Mouse (Mus musculus) testis, adult 2 months (tissue): ENCODE measurements around the gene Traip.

Experiments
- CTCF ChIP-seq: fragments of 200-500 bp; IDR thresholded peaks from 2 replicates; pipeline ENCODE4 v1.5.1; 2012; ENCODE audit warnings: low read depth, mild to moderate bottlenecking, inconsistent platforms, low read length, moderate library complexity; ENCODE audit not compliant: control insufficient read depth, insufficient read depth, insufficient replicate concordance
- POLR2A ChIP-seq: fragments of 200-500 bp; IDR thresholded peaks from 2 replicates; pipeline ENCODE4 v1.6.1; 2012; ENCODE audit warnings: low read depth, mild to moderate bottlenecking, inconsistent platforms, low read length, moderate library complexity; ENCODE audit not compliant: control insufficient read depth

DNA sequence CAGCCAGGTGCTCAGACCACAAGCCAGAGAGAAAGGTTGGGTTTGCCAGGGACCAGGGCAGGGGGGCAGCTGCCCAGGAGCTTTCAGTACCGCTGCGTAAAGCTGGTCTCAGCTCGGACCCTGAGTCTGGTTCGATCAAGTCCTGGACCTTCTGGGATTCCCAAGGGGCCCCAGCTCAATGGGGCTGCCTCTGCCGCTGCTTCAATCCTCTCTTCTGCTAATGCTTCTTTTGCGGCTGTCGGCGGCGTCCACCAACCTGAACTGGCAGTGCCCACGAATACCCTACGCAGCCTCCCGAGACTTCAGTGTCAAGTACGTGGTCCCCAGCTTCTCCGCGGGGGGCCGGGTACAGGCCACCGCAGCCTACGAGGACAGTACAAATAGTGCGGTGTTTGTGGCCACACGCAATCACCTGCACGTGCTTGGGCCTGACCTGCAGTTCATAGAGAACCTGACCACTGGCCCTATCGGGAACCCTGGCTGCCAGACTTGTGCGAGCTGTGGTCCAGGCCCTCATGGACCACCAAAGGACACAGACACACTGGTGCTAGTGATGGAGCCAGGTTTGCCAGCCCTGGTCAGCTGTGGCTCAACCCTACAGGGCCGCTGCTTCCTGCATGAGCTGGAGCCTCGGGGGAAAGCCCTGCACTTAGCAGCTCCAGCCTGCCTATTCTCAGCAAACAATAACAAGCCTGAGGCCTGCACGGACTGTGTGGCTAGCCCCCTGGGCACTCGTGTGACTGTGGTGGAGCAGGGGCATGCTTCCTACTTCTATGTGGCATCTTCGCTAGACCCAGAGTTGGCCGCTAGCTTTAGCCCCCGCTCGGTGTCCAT is 42.8 kb upstream of the Traip start:
- TF ChIP-seq CTCF: no peak
- 0 out of 2 replicates have a peak, but pooled peaks have one; percentile 16 for TF ChIP-seq POLR2A
